Mouse (Mus musculus) B cell, adult 2 months (primary cell): ENCODE results near the gene Ptprk.

Source experiments
- DNase-seq, 2 experiments: peaks; one replicate each; pipeline ENCODE4 v3.0.0; 2022

Gene Ptprk

GRCm38 (mm10) chr10:28116982-28117381 is 42.4 kb downstream of the Ptprk start:
- DNase-seq = no peak

GRCm38 (mm10) chr10:28118783-28119365 is 44.3 kb downstream of the Ptprk start:
- no peak for DNase-seq

- DNase-seq = no peak
These were observed 49.3 kb downstream of the Ptprk start for GRCm38 (mm10) chr10:28123881-28124280.

- no peak for DNase-seq
These were observed 53.4 kb downstream of the Ptprk start for GRCm38 (mm10) chr10:28128011-28128410.

GRCm38 (mm10) chr10:28128450-28128849 is 53.8 kb downstream of the Ptprk start:
- no peak for DNase-seq

- DNase-seq = no peak
These were observed 55.8 kb downstream of the Ptprk start for GRCm38 (mm10) chr10:28130422-28130821.

- no peak for DNase-seq
These were observed 59.1 kb downstream of the Ptprk start for GRCm38 (mm10) chr10:28133770-28134169.

GRCm38 (mm10) chr10:28138399-28138798 is 63.8 kb downstream of the Ptprk start:
- DNase-seq = no peak

- DNase-seq = no peak
These were observed 69.8 kb downstream of the Ptprk start for GRCm38 (mm10) chr10:28144459-28144858.

GRCm38 (mm10) chr10:28145326-28145725 is 70.7 kb downstream of the Ptprk start:
- DNase-seq = no peak

- DNase-seq = no peak
These were observed 81.4 kb downstream of the Ptprk start for GRCm38 (mm10) chr10:28155688-28156685.

GRCm38 (mm10) chr10:28159716-28160115 is 85.1 kb downstream of the Ptprk start:
- no peak for DNase-seq

GRCm38 (mm10) chr10:28161306-28161705 is 86.7 kb downstream of the Ptprk start:
- DNase-seq = no peak

- no peak for DNase-seq
These were observed 89.6 kb downstream of the Ptprk start for GRCm38 (mm10) chr10:28164250-28164649.

GRCm38 (mm10) chr10:28164746-28165145 is 90.1 kb downstream of the Ptprk start:
- DNase-seq = no peak

- DNase-seq = no peak
These were observed 92.0 kb downstream of the Ptprk start for GRCm38 (mm10) chr10:28166610-28167009.

GRCm38 (mm10) chr10:28167097-28167496 is 92.5 kb downstream of the Ptprk start:
- no peak for DNase-seq

- no peak for DNase-seq
These were observed 96.6 kb downstream of the Ptprk start for GRCm38 (mm10) chr10:28171196-28171595.

- no peak for DNase-seq
These were observed 104.3 kb downstream of the Ptprk start for GRCm38 (mm10) chr10:28178876-28179275.

GRCm38 (mm10) chr10:28182081-28182480 is 107.5 kb downstream of the Ptprk start:
- DNase-seq = no peak

GRCm38 (mm10) chr10:28184675-28185074 is 110.1 kb downstream of the Ptprk start:
- DNase-seq = no peak

- DNase-seq = no peak
These were observed 110.7 kb downstream of the Ptprk start for GRCm38 (mm10) chr10:28185326-28185725.

GRCm38 (mm10) chr10:28186018-28186800 is 111.6 kb downstream of the Ptprk start:
- no peak for DNase-seq
